Mouse (Mus musculus): Measurements from ENCODE around the gene Fat3. TPM values are rescaled to one million over a fixed set of nuclear protein-coding genes. Genes with fewer than 3 reads are reported as not detected.

Gene Fat3
- polyA plus RNA-seq, 1 experiment: 0.15 TPM

DNA sequence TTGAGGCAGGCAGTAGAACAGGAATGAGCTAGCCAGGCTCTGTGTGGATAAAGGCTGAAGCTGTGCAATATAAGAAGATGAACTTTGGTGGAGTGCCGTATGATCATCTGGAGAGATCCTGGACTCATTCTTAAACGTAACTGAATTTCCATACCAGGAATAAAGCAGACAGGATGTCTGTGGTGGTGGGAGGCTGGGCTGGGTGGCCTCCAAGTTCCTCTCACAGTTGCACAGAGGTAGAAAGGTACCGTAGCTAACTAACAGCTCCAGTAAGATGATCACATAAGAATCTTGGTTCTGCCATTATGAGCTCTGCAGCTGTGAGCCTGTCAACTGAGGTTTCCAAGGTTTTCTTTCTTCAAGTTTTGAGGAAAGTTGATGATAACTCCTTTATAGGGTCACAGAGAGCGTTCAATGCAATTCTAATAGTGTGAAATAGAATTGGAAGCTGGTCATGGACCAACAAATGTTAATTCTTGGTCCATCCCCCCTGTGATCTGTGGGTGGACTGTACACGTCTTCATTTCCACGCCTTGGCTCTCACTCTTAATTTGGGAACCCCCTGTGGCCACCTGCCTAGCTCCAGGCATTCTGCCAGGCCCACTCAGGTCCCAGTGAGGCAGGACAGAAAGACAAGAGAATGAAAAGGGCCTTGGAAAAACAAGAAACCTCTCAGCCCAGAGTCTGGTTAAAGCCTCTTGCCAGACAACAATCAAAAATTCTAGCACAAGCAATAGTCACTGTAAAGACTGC is 547.3 kb downstream of the Fat3 start:
- no peaks in the 10 kb centered on the region for H3K36me3 ChIP-seq (replicated peaks; ENCODE audit: low read length)
- H3K4me1 ChIP-seq: peaks cover 11% of the 10 kb centered on the region; the same call in 1 of the 2 replicates
- H3K4me3 ChIP-seq (replicated peaks): no peak overlapping the region
- peaks cover 2% of the 10 kb centered on the region for H3K27me3 ChIP-seq (replicated peaks)
- H3K9me3 ChIP-seq: no peaks in the 10 kb centered on the region
- TF ChIP-seq GATA1 (IDR thresholded peaks at IDR 0.05; ENCODE audit: borderline replicate concordance, low read length) (no peak), FLI1 (IDR thresholded peaks at IDR 0.05; ENCODE audit: low read length) (no peak)

DNA sequence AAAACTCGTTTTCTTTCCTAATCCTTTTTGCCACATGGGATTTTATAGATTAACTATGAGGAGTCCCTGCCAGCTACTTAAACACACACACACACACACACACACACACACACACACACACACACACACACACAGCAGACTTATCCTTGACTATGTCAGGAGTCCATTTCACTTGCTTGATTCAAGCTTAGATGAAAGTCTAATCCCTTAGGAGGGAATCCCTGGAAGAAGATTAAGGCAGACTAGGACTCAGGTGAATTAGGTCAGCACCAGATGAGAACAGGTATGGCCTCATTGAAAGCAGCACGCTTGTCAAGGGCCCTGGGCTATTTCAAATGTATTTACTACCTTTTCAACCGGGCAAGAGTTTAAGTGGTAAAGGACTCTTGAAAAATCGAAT is 553.0 kb downstream of the Fat3 start:
- Histone ChIP-seq H3K4me1 (peaks cover 21% of the 10 kb centered on the region), H3K4me3 (replicated peaks) (no peak overlapping the region), H3K9me3 (no peaks in the 10 kb centered on the region), H3K36me3 (replicated peaks; ENCODE audit: low read length) (no peaks in the 10 kb centered on the region), H3K27me3 (replicated peaks) (peaks cover 2% of the 10 kb centered on the region)
- TF ChIP-seq FLI1 (IDR thresholded peaks at IDR 0.05; ENCODE audit: low read length) (no peak), GATA1 (IDR thresholded peaks at IDR 0.05; ENCODE audit: borderline replicate concordance, low read length) (no peak)

DNA sequence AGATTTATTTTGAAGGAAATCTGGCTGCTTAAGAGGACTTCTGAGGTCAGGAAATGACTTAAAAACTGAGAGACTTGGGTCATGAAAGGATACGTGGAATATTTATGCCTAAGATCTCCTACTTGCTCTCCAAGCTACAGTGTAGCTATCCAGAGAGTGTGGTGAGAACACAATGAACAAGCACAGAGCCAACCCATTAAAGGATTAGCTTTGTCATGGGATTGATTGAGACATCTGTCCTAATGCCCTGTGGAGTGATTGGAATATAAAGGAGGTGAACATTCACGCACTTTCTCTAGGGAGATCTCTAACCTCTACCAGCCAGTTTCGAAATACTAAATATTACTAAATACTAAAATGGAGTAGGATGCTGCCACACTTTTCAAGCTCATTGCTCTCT is 556.9 kb downstream of the Fat3 start:
- no peaks in the 10 kb centered on the region for H3K9me3 ChIP-seq
- no peaks in the 10 kb centered on the region for H3K27me3 ChIP-seq (replicated peaks)
- peaks cover 55% of the 10 kb centered on the region for H3K4me1 ChIP-seq
- no peak overlapping the region for H3K4me3 ChIP-seq (replicated peaks)
- H3K36me3 ChIP-seq (replicated peaks; ENCODE audit: low read length): no peaks in the 10 kb centered on the region
- TF ChIP-seq GATA1 (IDR thresholded peaks at IDR 0.05; ENCODE audit: borderline replicate concordance, low read length): no peak
- TF ChIP-seq FLI1 (IDR thresholded peaks at IDR 0.05; ENCODE audit: low read length): no peak

DNA sequence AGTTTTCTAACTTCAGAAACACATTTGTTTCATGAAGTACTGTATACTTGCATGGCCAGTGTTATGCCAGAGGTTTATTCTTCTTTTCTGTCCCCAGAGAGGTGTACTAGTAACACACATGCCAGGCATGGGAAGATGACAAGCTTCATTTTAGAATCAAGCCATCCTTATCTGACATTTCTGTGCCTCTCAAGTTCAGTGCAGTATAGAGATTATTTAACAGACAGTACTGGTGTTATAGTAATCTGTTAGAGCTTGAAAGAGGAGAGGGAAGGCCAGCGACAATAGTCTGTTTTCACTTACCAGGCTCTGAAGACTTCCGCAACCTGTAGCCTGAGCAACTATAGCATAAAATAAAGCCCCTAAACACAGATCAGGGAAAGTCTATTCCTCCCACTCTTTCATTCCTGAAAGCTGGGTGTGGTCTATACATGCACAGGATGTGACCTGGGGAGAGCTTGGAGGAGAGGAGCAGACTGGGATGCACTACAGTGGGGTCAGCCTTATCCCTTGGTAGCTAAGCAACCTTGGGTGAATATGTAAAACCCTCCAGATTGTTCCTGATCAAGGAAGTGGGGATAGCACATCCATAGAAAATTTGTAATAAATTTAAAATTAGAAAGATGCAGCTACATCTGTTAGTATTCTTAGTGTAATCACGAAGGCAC is 557.5 kb downstream of the Fat3 start:
- TF ChIP-seq GATA1 (IDR thresholded peaks at IDR 0.05; ENCODE audit: borderline replicate concordance, low read length) (no peak), FLI1 (IDR thresholded peaks at IDR 0.05; ENCODE audit: low read length) (no peak)
- Histone ChIP-seq H3K36me3 (replicated peaks; ENCODE audit: low read length) (no peaks in the 10 kb centered on the region), H3K9me3 (no peaks in the 10 kb centered on the region), H3K4me3 (replicated peaks) (no peak overlapping the region), H3K4me1 (peaks cover 57% of the 10 kb centered on the region), H3K27me3 (replicated peaks) (no peaks in the 10 kb centered on the region)

DNA sequence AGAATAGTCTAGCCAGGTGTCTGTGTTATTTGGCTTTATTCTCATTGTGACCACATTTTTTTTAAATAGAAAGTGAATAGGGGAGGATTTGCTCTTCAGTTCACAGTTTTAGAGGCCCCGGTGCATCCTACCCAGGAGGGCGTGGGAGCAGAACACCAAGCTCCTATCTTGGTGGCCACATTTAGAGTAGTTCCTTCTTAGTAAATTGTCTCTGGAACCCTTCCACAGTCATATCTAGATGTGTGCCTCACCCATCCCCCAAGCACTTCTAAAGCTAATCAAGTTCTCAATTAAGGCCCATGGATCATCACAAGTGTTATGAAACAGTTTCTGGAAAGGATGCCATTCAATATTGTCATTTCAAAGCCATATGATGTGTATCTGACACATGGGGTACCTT is 559.3 kb downstream of the Fat3 start:
- no peaks in the 10 kb centered on the region for H3K36me3 ChIP-seq (replicated peaks; ENCODE audit: low read length)
- no peak overlapping the region for H3K4me3 ChIP-seq (replicated peaks)
- peaks cover 66% of the 10 kb centered on the region for H3K4me1 ChIP-seq
- TF ChIP-seq FLI1 (IDR thresholded peaks at IDR 0.05; ENCODE audit: low read length): no peak
- no peak for TF ChIP-seq GATA1 (IDR thresholded peaks at IDR 0.05; ENCODE audit: borderline replicate concordance, low read length)
- no peaks in the 10 kb centered on the region for H3K27me3 ChIP-seq (replicated peaks)
- no peaks in the 10 kb centered on the region for H3K9me3 ChIP-seq

DNA sequence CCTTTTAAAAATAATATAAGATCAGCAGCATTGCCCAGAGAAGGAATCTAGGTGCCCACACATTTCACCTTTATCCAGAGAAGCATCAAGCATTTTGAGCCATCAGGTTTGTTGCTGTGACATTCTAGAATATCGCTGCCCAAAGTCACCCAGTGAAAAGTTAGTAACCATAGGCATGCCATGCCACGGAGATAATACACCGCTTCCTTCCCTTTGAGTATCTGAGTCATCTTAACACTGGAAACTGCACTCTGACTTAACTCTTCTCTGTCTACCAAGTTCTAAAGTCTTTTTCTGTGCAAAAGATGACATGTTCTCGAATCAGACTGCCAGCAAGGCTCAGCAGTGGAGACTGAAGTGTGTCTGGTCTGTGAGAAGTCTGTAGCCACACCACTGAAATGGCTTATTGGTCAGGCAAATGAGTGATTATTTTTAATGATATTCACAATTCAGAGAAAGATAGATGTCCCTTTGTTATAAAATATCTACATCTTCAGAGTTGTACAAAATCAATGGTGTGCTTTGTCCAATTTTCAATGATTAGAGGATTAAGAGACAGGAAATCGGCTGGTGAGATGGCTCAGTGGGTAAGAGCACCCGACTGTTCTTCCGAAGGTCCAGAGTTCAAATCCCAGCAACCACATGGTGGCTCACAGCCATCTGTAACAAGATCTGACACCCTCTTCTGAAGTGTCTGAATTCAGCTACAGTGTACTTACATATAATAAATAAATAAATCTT is 560.0 kb downstream of the Fat3 start:
- Histone ChIP-seq H3K4me3 (replicated peaks) (peak overlapping the region; percentile 56), H3K36me3 (replicated peaks; ENCODE audit: low read length) (no peaks in the 10 kb centered on the region), H3K9me3 (no peaks in the 10 kb centered on the region), H3K4me1 (peaks cover 66% of the 10 kb centered on the region), H3K27me3 (replicated peaks) (no peaks in the 10 kb centered on the region)
- TF ChIP-seq FLI1 (IDR thresholded peaks at IDR 0.05; ENCODE audit: low read length) (no peak), GATA1 (IDR thresholded peaks at IDR 0.05; ENCODE audit: borderline replicate concordance, low read length) (peak; percentile 41; the same call in 1 of the 3 replicates)

DNA sequence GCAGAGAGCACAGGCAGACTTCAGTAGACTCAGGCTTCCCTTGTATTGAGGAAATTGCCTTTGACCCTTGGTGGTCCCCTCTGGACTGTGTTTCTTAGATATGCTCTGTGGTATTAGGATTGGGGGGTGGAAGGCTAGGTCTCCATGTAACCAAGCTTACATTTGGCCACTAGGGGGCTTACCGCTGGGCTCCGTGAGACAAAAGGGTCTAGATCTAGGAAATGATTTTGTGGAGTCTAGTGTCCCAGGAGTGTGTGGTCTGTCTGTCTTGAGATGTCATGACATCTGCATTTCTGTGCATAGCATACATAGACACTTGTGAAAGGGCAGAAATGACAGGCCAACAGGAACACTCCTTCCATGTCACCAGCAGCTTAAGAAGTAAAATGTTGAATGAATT is 561.5 kb downstream of the Fat3 start:
- no peaks in the 10 kb centered on the region for H3K9me3 ChIP-seq
- peaks cover 63% of the 10 kb centered on the region for H3K4me1 ChIP-seq
- H3K36me3 ChIP-seq (replicated peaks; ENCODE audit: low read length): no peaks in the 10 kb centered on the region
- H3K4me3 ChIP-seq (replicated peaks): no peak overlapping the region
- TF ChIP-seq FLI1 (IDR thresholded peaks at IDR 0.05; ENCODE audit: low read length) (no peak), GATA1 (IDR thresholded peaks at IDR 0.05; ENCODE audit: borderline replicate concordance, low read length) (no peak)
- no peaks in the 10 kb centered on the region for H3K27me3 ChIP-seq (replicated peaks)

DNA sequence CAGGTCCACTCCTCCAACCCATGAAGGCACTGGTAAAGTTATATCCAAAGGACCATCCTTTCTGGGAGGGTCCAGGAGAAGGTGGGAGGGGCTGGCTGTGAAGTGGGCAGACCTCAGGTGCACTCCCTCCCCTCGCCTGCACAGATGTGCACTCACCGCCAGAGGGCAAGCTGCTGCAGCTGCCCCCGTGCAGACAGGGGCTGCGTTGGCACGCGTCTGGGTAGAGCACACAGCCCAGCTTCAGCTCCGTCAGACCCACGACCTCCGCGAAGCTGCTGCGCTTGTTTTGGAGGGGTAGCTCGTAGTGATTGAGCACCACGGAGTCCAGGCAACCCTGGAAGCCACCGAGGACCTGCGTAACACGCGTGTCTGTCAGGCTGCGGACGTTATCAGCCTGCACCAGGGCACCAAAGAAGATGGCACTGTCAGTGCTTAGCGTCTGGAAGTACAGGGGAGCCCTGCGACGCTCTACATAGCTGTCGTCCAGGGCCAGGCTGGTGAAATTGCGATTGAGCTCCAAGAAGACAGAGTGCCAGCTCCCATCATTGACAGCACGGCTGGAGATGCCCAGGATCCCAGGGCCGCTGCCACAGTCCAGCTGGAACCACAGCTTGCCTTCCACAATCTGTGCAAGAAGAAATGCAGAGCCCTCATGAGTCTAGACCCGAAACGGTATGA is 563.1 kb downstream of the Fat3 start:
- no peak for TF ChIP-seq FLI1 (IDR thresholded peaks at IDR 0.05; ENCODE audit: low read length)
- TF ChIP-seq GATA1 (IDR thresholded peaks at IDR 0.05; ENCODE audit: borderline replicate concordance, low read length): no peak
- Histone ChIP-seq H3K4me3 (replicated peaks) (peak overlapping the region; percentile 42), H3K36me3 (replicated peaks; ENCODE audit: low read length) (no peaks in the 10 kb centered on the region), H3K4me1 (peaks cover 47% of the 10 kb centered on the region), H3K9me3 (no peaks in the 10 kb centered on the region), H3K27me3 (replicated peaks) (no peaks in the 10 kb centered on the region)

DNA sequence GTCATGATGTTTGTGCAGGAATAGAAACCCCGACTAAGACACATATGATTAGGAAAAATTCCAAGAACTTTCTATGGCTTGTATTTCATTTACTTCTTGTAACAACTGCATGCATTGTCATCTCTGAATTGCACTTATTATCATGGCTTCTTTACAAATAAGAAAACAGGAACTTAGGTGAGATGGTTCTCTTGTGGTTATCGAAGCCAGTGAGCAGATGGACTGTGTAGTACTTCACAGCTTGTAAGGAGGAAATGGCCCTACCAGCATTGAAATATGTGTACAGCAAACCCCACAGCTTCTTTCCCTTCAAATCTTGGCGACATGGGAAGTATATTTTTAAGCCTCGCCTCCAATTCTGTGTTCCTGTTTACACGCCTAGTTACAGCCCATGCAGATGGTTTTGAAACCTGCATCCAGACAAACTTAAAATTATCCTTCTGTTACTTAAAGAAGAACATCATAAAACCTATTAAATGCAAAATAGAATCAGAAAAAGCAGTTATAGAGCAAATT is 570.1 kb downstream of the Fat3 start:
- no peaks in the 10 kb centered on the region for H3K36me3 ChIP-seq (replicated peaks; ENCODE audit: low read length)
- H3K4me3 ChIP-seq (replicated peaks): no peak overlapping the region
- TF ChIP-seq FLI1 (IDR thresholded peaks at IDR 0.05; ENCODE audit: low read length) (no peak), GATA1 (IDR thresholded peaks at IDR 0.05; ENCODE audit: borderline replicate concordance, low read length) (no peak)
- no peaks in the 10 kb centered on the region for H3K9me3 ChIP-seq
- H3K27me3 ChIP-seq (replicated peaks): no peaks in the 10 kb centered on the region
- peaks cover 4% of the 10 kb centered on the region; the same call in 1 of the 2 replicates for H3K4me1 ChIP-seq
